Mouse (Mus musculus) neural tube, embryonic 15.5 days (tissue): Measurements from ENCODE around the gene Mcam. TPM values are rescaled to one million over a fixed set of nuclear protein-coding genes. Genes with fewer than 3 reads are reported as not detected.
"Not testable (repeated sequence)": the region's sequence is repeated elsewhere in the genome, so short reads cannot be mapped to it uniquely, and the experiment has no call there.

Experiments
- ATAC-seq: fragments of 200-750 bp; cut with Nextera tagmentation; 2 replicates; pipeline ENCODE4 v1.8.0; 2017; ENCODE audit warnings: mild to moderate bottlenecking, moderate TSS enrichment, moderate library complexity; ENCODE audit not compliant: low FRiP score
- H3K27ac ChIP-seq: fragments of 300-500 bp; sonication (generic); replicated peaks from 2 replicates; pipeline ENCODE4 v1.5.1; 2015; ENCODE audit warnings: mild to moderate bottlenecking, inconsistent platforms
- H3K27me3 ChIP-seq: fragments of 300-500 bp; sonication (generic); replicated peaks from 2 replicates; pipeline ENCODE4 v1.6.1; 2015; ENCODE audit warnings: inconsistent platforms
- H3K36me3 ChIP-seq: fragments of 300-500 bp; sonication (generic); 2 replicates; pipeline ENCODE4 v1.6.1; 2015; ENCODE audit warnings: inconsistent platforms
- H3K4me1 ChIP-seq: fragments of 300-500 bp; sonication (generic); 2 replicates; pipeline ENCODE4 v1.6.1; 2015; ENCODE audit warnings: inconsistent platforms
- H3K4me2 ChIP-seq: fragments of 300-500 bp; sonication (generic); 2 replicates; pipeline ENCODE4 v1.6.1; 2015; ENCODE audit warnings: inconsistent platforms, mild to moderate bottlenecking, moderate library complexity
- H3K4me3 ChIP-seq: fragments of 300-500 bp; sonication (generic); replicated peaks from 2 replicates; pipeline ENCODE4 v1.5.1; 2015; ENCODE audit warnings: mild to moderate bottlenecking, inconsistent platforms
- H3K9ac ChIP-seq: fragments of 300-500 bp; sonication (generic); replicated peaks from 2 replicates; pipeline ENCODE4 v1.6.1; 2015; ENCODE audit warnings: mild to moderate bottlenecking, inconsistent platforms
- H3K9me3 ChIP-seq: fragments of 300-500 bp; sonication (generic); replicated peaks from 2 replicates; pipeline ENCODE4 v1.6.1; 2016; ENCODE audit warnings: inconsistent platforms
- WGBS: fragments of 180-500 bp; shearing (Covaris S2); methylation state at CpG from one replicate; pipeline ENCODE4 v1.1.7; 2015; ENCODE audit warnings: mixed read lengths; 5-methylcytosine and 5-hydroxymethylcytosine counted together
- polyA plus RNA-seq: library from polyadenylated mRNA; unstranded; fragments of >200 nt; fragmentation: Nextera tagmentation; extraction: Ambion mirVana; gene quantifications from 2 replicates; pipeline ENCODE4 v1.2.1, GENCODE M21; 2015

The Mcam gene
- polyA plus RNA-seq, 1 experiment from 2014 or later, result 17.3 TPM

DNA sequence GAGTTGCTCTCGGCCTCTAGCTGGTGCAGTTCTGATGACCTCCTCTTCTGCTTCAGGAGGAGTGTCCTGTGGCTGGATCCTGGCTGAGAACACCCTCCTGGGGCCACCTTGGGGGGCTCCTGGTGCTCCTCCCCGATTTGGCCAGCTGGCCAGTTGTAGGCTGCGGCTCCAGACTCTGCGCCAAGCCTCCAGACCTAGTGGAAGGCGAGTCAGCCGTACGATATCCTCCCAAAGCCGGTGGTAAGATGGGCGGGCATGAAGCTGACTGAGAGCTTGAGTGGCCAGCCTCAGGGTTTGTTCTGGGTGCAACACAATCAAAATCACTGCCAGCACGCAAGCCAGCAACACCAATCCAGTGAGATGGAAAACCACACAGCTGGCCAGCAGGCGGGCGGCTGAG is 22.4 kb upstream of the Mcam start:
- ATAC-seq, H3K27me3 ChIP-seq, H3K4me3 ChIP-seq, H3K9me3 ChIP-seq, H3K9ac ChIP-seq, H3K27ac ChIP-seq, H3K36me3 ChIP-seq: not testable (repeated sequence)
- Histone ChIP-seq H3K4me1 (peaks cover 52% of the 10 kb centered on the region), H3K4me2 (peak overlapping the region; percentile 60)
- WGBS, result 71% methylated on average over 10 of the region's 12 CpGs

GRCm38 (mm10) chr9:44113105-44113789 is 21.0 kb upstream of the Mcam start, which contains the start of the genes Gm49380 and Rnf26:
TSS of gene Gm49380 (minus strand) at chr9:44113500.
TSS of gene Rnf26 (minus strand) at chr9:44113517.
- H3K4me3 ChIP-seq, result peak within 1 kb of the TSS; percentile 74
- peak within 1 kb of the TSS; percentile 62 for H3K4me2 ChIP-seq
- H3K9me3 ChIP-seq, result no peaks in the 10 kb centered on the region
- no peaks in the 10 kb centered on the region for H3K36me3 ChIP-seq
- peak within 1 kb of the TSS; percentile 60 for H3K9ac ChIP-seq
- peaks cover 39% of the 10 kb centered on the region for H3K4me1 ChIP-seq
- no peaks in the 10 kb centered on the region for H3K27me3 ChIP-seq
- 0 out of 2 replicates have a peak within 1 kb of the TSS, but pooled peaks have one; percentile 54 for H3K27ac ChIP-seq
- under 1% methylated on average over 38 of the region's 51 CpGs for WGBS
- peak; percentile 98 for ATAC-seq

- Histone ChIP-seq H3K4me3 (no peak overlapping the region), H3K9me3 (no peaks in the 10 kb centered on the region), H3K27me3 (no peaks in the 10 kb centered on the region), H3K27ac (no peak overlapping the region), H3K9ac (no peak overlapping the region), H3K36me3 (no peaks in the 10 kb centered on the region), H3K4me2 (no peak overlapping the region), H3K4me1 (peaks cover 27% of the 10 kb centered on the region)
- ATAC-seq, result no peak
- WGBS, result 93% methylated on average over 2 of the region's 2 CpGs
Observed at GRCm38 (mm10) chr9:44114453-44114852, 19.8 kb upstream of the Mcam start.

- Histone ChIP-seq H3K27ac (no peak overlapping the region), H3K27me3 (no peaks in the 10 kb centered on the region), H3K9me3 (no peaks in the 10 kb centered on the region), H3K9ac (no peak overlapping the region), H3K36me3 (no peaks in the 10 kb centered on the region), H3K4me1 (peaks cover 16% of the 10 kb centered on the region), H3K4me2 (no peak overlapping the region), H3K4me3 (no peak overlapping the region)
- ATAC-seq, result no peak
- 93% methylated on average over 9 of the region's 9 CpGs for WGBS
Observed at GRCm38 (mm10) chr9:44115599-44115998, 18.7 kb upstream of the Mcam start.

- Histone ChIP-seq H3K27me3 (no peaks in the 10 kb centered on the region), H3K9ac (no peak overlapping the region), H3K9me3 (no peaks in the 10 kb centered on the region), H3K36me3 (no peaks in the 10 kb centered on the region), H3K4me2 (no peak overlapping the region), H3K27ac (no peak overlapping the region), H3K4me1 (peaks cover 12% of the 10 kb centered on the region), H3K4me3 (no peak overlapping the region)
- no peak for ATAC-seq
- WGBS, result 93% methylated on average over 4 of the region's 4 CpGs
Observed at GRCm38 (mm10) chr9:44116182-44116581, 18.1 kb upstream of the Mcam start.

DNA sequence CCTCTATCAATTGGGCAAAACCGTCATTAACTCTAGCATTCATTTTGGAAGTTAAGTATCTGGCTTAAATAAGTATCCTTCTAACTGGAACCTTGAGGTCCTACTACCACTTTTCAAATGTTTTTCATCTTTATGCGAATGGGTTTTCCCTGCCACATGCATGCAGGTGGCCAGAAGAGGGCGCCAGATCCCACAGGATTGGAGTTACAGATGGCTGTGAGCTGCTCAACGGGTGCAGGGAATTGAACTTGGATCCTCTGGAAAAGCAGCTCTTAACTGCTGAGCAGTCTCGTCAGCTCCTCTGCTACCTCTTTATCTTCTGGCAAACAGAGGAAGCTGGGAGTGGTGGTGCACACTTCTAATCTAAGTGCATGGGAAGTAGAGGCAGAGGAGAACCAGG is 15.3 kb upstream of the Mcam start:
- Histone ChIP-seq H3K9me3 (no peaks in the 10 kb centered on the region), H3K4me1 (no peaks in the 10 kb centered on the region), H3K4me3 (no peak overlapping the region), H3K9ac (no peak overlapping the region), H3K27ac (no peak overlapping the region), H3K27me3 (no peaks in the 10 kb centered on the region), H3K4me2 (no peak overlapping the region), H3K36me3 (no peaks in the 10 kb centered on the region)
- WGBS, result 47% methylated on average over 5 of the region's 5 CpGs
- ATAC-seq, result no peak

- Histone ChIP-seq H3K4me1 (no peaks in the 10 kb centered on the region), H3K27me3 (no peaks in the 10 kb centered on the region), H3K4me3 (no peak overlapping the region), H3K9ac (no peak overlapping the region), H3K27ac (no peak overlapping the region), H3K4me2 (no peak overlapping the region), H3K36me3 (no peaks in the 10 kb centered on the region), H3K9me3 (no peaks in the 10 kb centered on the region)
- WGBS, result 79% methylated on average over 8 of the region's 8 CpGs
- ATAC-seq, result no peak
Observed at GRCm38 (mm10) chr9:44119948-44120465, 14.3 kb upstream of the Mcam start.

GRCm38 (mm10) chr9:44124317-44124716 is 10.0 kb upstream of the Mcam start:
- no peak for ATAC-seq
- H3K27me3 ChIP-seq, result no peaks in the 10 kb centered on the region
- 70% methylated on average over 6 of the region's 6 CpGs for WGBS
- H3K4me1 ChIP-seq, result peaks cover 13% of the 10 kb centered on the region
- H3K9me3 ChIP-seq, result no peaks in the 10 kb centered on the region
- no peak overlapping the region for H3K4me2 ChIP-seq
- H3K27ac ChIP-seq, result no peak overlapping the region
- H3K36me3 ChIP-seq, result no peaks in the 10 kb centered on the region
- no peak overlapping the region for H3K9ac ChIP-seq
- H3K4me3 ChIP-seq, result no peak overlapping the region

DNA sequence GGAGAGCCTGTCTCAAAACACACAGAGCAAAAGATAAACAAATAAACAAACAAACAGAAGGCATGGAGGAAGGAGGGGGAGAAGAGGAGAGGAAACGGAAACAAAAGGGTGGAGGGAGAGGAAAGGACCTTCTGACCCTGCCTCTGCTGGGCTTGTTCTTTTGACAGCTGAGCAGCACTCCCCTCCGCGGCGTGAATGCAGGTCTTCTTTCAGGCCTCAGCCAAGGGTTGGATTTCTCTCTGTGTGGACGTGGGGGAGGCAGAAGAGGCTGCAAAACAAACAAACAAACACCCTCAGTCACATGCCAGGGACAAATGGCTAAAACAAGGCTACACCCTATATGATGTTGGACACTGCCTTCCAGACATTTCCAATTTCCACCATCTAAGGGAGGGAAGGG is 9.2 kb upstream of the Mcam start:
- no peak for ATAC-seq
- H3K4me3 ChIP-seq, result no peak overlapping the region
- no peaks in the 10 kb centered on the region for H3K9me3 ChIP-seq

GRCm38 (mm10) chr9:44125546-44126428 is 8.5 kb upstream of the Mcam start:
- Histone ChIP-seq H3K9me3 (no peaks in the 10 kb centered on the region), H3K9ac (no peak overlapping the region), H3K27me3 (peaks cover 5% of the 10 kb centered on the region), H3K27ac (peak overlapping the region; percentile 38), H3K4me1 (peaks cover 25% of the 10 kb centered on the region), H3K4me3 (no peak overlapping the region; the same call in 1 of the 2 replicates), H3K36me3 (no peaks in the 10 kb centered on the region), H3K4me2 (peak overlapping the region; percentile 29)
- WGBS, result 26% methylated on average over 18 of the region's 18 CpGs
- peak; percentile 72; the same call in 1 of the 2 replicates for ATAC-seq

More for the DNA sequence above, 9.2 kb upstream of the Mcam start:
- no peaks in the 10 kb centered on the region for H3K27me3 ChIP-seq
- peaks cover 18% of the 10 kb centered on the region for H3K4me1 ChIP-seq
- H3K4me2 ChIP-seq, result no peak overlapping the region
- WGBS, result 60% methylated on average over 5 of the region's 5 CpGs
- no peak overlapping the region for H3K27ac ChIP-seq
- H3K9ac ChIP-seq, result 0 out of 2 replicates have a peak overlapping the region, but pooled peaks have one; percentile 3
- no peaks in the 10 kb centered on the region for H3K36me3 ChIP-seq

- H3K36me3 ChIP-seq, result no peaks in the 10 kb centered on the region
- no peak overlapping the region for H3K9ac ChIP-seq
- H3K4me3 ChIP-seq, result no peak overlapping the region
- peak overlapping the region; percentile 38; the same call in 1 of the 2 replicates for H3K27ac ChIP-seq
- H3K4me2 ChIP-seq, result no peak overlapping the region
- no peaks in the 10 kb centered on the region for H3K9me3 ChIP-seq
- peaks cover 15% of the 10 kb centered on the region for H3K27me3 ChIP-seq
- WGBS, result 94% methylated on average over 3 of the region's 3 CpGs
- peaks cover 29% of the 10 kb centered on the region for H3K4me1 ChIP-seq
- ATAC-seq, result no peak
Observed at GRCm38 (mm10) chr9:44126746-44127145, 7.5 kb upstream of the Mcam start.
